Mouse (Mus musculus): ENCODE results near the gene Creb3l1. TPM values are rescaled to one million over a fixed set of nuclear protein-coding genes. Genes with fewer than 3 reads are reported as not detected.

Creb3l1 gene
- total and polyA plus RNA-seq, 3 experiments: 6.6 to 17.3 (median 11.1) TPM

DNA sequence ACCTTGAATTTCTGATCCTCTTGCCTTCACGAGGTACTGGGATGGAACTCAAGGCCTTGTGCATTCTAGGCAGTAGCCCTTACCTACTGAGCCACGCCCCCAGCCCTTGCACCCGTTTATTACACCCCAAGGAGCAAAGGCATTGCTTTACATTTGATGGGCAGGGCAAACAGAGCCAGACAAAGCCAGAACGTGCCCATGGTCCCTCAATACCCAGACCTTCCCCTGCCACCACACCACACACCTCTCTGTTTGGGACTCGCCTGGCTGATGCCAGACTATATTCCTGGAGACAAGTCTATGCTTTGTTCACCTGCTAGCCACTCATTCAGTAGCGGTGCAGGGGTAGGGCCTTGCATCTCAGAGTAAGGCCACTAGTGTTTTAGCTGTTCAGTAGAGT lies 17.8 kb downstream of the Creb3l1 start:
- DNase-seq: no peak

DNA sequence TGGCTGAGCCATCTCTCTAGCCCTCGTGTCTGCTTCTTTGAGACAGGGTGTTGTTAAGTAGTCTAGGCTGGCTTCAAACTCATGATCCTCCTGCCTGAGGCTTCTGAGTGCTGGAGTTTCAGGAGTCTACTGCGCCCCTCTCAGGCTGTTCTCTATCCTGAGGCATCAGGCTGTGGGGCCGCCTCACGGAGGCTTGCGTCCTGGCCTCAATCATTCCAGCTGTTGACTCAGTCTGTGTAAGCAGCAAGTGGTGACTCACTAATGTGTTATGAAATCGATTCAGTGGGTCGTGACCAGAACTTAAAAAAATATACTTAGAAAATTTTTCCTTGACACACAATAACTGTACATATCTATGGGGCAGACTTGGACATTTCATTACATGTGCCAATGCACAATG lies 19.7 kb downstream of the Creb3l1 start:
- peak; percentile 78 for DNase-seq

DNA sequence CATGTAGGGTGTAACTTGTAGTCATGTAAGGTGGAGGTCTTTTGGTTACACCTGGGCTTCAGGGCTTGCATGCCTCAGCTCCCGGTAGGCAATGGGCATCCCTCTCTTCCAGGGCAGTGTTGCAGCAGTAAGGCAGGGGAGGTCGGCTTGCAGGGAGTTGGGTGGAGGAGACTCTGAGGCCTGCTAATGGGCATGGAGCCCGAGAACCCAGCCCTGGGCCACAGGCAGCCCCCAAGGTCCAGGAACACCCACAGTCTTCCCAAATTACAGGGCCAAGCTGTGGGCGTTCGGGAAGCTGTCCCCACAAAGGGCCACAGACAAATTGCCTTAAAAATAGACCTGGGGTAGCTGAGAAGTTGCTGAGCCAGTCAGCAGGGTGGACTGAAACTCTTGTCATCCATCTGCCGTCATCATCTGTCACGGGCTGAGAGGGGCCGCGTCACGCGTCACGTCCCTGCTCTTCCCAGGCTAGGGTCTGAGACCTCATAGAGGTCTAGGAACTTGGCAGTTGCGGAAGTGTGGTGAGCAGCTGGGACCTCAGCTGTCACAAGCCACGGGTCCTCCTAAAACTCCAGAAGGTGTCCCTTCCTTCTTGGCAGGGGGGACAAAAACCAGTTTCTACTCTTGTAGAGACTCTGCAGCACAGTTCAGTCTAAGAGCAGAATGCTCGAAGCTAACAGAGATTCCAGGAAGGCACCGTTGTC lies 26.2 kb downstream of the Creb3l1 start:
- no peak for DNase-seq

DNA sequence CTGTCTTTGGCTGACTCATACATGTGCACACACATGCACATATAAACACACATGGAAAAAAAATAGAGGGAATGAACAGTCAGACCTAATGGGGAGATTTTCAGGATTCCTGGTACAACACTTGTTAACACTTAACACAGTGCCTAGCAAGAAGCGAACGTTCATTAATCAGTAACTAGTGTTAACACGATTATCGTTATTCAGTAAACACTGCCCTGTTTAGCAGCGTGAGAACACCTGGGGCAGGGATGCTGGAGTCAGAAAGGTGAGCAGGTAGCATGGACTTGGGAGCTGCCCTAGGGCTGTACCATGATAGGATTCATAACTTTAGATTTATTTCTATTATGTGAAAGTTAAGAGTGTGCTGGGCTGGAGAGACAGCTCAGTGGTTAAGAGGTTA lies 28.3 kb downstream of the Creb3l1 start:
- DNase-seq: no peak

DNA sequence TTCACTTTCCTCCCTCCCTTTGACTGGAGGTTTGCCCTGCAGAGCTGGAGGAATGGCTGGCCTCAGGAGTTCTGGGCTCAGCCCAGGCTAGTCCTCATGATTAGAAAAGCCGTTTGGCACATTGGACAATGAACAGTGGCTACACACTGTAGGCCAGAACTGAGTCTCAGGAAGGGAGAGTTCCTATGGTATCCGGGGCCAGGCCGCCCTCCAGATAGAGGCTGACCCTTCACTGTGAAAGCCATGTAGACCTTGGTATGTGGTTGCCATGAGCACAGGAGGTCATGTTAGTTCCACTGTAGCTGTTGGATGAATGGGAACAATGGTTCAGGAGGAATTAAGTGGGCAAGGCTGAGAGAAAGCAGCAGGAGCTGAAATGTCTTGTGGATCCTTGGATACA lies 30.9 kb downstream of the Creb3l1 start:
- no peak for DNase-seq

DNA sequence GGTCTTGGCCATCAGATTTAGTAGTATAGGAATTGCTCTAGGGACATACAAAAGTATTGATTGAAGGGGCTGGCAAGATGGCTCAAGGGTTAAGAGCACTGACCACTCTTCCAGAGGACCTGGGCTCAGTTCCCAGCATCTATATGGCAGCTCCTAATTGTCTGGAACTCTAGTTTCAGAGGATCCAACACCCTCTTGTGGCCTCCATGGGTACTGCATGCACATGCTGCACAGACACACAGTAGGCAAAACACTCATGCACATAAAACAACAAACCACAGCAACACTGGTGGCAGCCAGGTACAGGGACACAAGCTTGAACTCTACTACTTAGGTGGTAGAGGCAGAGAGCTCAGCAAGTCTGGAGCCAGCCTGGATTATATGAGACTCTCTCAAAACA lies 34.6 kb downstream of the Creb3l1 start:
- DNase-seq: no peak

DNA sequence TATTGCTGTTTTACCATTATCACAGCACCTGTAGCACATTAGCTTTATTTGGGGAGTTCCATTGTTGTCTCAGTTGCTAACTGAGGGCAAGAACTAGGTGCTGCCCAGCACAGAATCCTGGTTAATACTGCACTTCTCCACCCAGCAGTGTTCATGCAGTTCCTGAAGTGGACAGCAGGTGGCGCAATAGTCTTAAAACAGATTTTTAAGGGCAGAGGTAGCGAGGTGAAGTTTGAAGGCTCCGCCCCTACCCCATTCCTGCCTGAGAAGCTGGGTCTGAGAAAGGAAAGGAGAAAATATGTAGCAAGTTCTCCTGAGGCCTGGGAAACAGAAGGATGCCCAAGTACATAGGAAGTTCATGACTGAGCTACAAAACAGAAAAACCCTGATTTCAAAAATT lies 36.8 kb downstream of the Creb3l1 start:
- peak; percentile 76 for DNase-seq

DNA sequence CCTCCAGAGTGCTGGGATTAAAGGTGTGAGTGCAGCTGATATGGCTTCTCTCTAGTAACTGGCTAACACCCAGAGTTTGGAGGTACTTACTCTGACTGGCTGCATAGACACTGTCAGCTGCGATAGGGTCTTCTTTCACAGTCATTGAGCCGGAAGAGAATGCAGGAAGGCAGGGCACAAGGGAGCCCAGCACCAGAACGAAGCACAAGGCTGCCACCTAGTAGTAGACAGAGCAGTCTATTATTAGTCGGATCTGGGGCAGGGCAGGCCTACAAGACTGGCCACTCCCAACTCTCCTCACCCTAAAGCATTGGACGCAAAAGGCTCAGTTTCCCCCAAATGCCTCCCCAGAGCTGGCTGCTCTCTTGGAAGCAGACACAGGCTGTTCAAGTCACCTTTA lies 38.2 kb downstream of the Creb3l1 start:
- DNase-seq: no peak

DNA sequence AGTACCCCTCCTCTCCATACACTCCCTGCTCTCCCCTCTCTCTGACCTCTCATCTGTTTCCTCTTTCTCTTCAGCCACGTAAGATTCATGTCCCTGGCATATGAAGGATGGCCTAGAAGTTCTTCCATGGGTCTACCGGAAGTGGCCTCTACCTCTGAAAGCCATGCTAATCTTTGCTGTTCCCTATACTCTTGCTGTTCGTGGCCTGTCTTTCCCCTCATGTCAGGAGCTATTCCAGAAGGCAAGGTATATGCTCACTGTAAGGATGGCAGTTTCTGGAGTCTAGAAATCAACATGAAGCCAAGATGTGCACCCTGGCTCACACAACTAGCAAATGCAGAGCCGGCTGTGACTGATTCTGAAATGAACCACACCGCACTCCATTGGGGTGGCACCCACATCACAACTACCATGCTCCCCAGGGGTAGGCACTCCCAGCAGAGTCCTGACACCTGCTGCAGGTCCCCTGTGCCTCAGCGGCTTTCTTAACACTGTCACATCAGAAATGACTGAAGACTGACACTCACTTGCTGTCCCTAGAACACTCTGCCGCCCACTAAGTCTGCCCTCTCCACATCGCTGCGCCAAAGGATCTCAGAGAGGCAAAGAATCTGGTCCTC lies 39.3 kb downstream of the Creb3l1 start:
- DNase-seq: no peak

DNA sequence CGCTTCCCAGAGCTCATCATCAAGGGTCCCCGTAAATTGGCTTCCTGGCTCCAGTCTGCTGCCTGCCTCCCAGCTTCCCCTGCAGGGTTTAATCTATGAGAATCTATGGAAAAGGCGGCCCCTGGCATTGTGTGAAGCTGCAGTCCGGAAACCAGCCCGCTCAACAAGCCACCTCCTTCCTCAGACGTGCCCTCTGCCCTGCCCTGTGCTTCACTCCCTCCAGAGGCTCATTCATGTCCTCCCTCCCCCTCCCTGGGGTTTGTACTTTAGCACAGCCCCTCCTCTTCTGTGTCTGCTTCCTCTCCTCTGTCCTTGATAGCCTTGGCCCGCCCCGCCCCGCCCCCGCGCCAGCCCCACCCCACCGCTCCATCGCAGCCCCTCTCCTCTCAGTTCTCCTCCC lies 39.9 kb downstream of the Creb3l1 start:
- DNase-seq: peak; percentile 87

DNA sequence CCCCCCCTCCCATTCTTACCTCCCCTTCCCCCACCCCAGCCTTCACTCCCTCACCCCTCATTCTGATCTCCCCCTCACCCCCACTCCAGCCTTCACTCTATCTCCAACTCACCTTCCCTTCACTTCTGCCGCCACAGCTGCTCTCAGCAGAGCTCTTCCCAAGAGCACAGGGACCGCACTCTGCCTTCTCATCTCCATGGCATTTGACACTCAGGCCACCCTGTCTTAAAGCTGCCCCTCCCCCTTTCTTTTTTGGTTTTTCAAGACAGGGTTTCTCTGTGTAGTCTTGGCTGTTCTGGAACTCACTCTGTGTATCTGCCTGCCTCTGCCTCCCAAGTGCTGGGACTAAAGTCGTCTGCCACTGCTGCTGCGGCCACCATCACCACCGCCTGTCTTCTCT lies 43.5 kb downstream of the Creb3l1 start:
- no peak for DNase-seq

DNA sequence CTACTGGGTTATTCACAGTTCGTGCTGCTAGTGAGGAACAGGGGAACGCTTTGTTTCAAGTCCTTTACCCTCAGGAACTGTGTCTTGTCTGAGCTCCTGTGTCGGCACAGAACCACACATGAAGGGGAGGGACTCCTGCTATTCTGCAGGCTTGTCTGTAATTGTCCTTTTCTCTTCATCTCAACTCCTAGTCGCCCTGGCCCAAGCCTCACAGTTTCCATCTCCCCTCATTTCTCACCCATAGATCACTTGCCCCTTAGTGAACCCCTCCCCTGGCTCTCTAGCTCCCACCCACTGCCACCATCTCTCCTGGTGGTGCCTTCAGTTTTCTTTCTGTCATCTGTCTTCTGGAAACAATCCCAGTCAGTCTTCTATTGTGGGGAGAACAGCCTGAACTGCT lies 44.1 kb downstream of the Creb3l1 start:
- DNase-seq: no peak

DNA sequence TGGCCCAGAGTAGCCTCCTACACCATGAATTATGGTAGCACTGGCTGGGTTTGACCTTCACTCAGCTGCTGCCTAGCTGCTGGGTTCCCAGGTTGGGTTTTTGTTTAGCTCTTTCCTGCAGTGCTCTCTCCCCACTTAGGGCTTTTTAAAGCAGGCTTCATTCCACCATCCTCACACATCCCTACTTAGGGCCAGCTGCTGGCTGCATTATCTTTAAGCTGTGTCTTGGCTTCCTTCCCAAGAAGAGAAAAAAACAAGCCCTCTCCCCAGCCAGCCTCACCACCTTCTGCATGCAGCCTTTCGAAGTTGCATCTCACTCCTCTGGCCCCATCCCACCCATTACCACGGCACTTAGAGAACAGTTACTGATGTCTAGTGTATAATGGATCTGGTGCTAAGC lies 45.8 kb downstream of the Creb3l1 start:
- DNase-seq: no peak

DNA sequence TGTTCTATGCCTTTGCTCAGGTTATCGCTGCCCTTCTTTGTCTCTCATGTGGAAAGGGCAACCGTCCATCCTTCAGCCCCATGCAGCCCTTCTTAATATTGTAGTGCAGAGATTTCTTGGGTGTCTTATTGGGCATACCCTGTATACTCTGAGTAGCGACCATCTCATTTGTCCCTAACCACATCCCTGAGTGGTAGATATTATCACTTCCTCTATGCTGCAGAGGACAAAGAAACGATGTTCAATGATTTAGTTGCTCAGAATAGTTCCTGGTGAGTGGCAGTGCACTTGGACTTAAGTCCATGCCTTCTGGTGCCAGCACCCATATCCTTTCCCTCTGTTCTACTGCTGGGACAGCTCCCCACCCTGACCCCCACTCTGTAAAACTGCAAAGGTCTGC lies 46.3 kb downstream of the Creb3l1 start:
- DNase-seq: no peak

DNA sequence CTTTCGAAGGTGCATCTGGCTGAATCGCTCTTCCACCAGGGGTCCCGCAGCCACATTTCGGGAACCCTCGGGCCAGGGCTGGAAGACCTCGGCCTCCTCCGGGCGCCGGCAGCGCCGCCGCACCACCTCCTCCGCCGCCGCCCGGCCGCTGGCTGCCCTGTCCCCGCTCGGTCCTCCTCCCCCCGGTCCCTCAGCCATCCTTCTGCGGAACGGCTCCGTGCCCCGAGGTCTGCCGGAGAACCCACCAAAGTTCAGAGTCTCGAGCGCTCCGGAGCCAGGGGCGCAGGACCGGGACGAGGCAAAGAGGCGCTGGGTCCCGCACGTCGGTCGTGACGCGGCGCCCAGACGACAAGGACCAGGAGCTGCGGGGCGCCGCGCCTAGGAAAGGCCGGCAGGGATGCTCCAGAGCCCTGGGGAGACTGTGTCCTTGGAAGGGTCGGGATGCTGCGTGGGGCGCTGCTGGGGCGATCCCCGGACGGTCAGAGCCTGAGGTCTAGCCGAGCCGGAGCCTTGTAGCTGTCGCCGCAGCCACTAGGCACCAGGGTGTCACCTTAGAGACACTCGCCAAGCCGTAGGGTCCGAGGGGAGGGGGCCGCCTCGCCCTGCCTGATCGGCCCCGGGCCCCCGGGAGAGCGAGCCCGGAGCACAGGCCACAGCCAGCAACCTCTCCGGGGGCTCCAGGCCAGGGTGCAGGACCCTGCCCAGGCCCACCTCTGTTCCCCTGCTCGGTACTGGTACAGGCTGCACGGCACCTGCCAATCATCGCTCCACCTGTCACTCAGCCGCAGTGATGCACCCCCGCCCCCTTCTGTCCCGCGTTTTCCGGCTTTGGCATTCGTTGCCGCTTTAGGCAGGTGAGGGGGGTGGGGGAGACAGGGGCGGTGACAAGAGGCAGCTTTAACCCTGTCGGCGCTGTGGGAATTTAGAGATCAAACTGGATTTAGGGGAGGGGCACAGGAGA lies 48.4 kb downstream of the Creb3l1 start, which contains the start of gene Dgkz:
Gene Dgkz (minus strand): TSS at position 284 of the 961 bp plus-strand sequence.
- no peak for DNase-seq

DNA sequence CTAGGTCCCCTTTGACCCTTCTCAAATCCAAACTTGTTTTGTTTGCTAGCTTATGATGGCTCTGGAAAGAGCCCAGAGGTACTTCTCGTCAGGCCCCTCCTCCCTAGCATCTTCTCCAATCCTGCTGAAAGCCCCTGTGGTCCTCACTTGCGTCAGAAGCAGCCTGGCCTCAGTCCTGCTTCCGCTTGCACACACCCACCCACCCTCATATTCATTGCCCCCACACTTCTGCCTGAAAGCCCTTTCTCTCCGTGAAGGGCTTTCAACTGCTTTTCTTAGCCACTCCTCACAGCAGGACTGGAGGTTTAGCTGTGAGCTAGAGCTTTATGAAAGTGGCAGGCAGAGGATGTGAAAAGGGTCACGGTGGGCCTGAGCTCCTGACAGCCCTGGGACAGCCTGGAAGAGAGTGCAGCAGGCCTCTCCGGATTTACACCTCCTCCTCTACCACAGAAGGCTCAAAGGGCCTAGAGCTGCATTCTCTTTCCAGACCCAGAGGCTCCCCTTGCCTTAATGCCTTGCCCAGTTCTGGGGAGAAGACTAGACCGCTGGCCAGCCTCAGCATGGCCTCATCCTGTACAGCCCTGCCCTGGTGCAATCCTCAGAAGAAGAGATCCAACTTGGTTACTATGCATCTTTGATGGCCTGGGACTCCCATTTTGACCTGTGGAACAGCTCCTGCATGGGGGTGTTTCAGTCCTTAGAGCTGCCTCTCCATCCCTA lies 50.7 kb downstream of the Creb3l1 start:
- DNase-seq: no peak

DNA sequence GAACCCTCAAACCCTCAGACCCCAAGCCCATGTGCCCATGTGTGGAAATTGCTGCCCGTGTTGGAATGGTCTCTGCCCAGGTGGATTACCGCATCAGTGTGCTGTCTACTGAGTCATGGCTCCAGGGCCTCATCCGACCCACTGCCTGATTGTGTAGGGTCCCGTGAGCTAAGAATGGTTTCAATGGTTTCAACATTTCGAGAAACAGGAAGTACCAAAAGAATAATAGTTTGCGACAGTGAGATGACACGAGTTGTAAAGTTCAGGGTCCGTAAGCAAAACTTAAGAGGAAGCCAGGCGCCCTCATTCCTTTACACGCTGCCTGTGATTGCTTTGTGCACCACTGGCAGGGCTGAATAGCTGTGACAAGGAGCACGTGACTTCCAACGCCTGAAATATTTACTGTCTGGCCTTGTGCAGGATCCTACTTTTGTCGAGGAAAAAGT lies 52.2 kb downstream of the Creb3l1 start:
- DNase-seq: peak; percentile 40

DNA sequence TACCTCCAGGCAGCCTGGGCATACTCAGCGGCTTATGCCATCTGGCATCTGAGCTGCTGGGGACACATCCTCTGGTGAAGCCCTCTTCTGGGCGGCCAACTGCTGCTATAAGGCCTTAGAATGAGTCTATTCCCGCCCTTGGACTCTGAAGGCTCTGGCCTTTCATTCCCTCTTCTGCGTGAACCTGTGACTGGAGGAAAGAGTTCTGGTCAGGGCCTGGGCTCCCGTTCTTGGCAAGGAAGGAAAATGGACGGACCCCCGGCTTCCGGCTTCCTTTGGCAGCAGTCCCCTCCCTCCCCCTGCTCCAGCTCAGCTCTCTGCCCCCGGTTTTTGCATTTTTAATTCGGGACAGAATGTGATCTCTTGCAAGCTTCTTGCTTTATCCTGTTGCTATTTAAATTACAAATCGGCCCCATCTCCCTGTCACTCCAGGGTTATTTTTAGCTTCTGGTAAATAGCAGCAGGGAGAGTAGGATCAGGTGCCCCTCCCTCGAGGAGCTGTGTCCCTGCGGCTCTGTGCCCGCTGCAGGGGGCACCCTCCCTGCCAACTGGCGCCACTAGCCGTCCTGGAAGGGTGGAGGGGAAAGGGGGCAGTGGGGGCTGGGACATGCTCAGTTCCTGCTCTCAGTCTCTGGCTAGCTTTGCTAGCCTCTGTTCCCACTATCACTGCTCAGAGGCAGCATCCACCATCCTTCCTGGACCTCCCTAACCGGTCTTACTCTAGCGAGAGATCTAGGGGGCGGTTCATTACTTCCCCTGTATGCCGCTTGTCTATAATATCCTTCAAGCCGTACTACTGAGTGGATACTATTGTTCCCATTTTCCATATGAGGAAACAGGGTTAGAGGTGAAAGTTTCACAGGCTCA lies 52.8 kb downstream of the Creb3l1 start:
- DNase-seq: peak; percentile 36

DNA sequence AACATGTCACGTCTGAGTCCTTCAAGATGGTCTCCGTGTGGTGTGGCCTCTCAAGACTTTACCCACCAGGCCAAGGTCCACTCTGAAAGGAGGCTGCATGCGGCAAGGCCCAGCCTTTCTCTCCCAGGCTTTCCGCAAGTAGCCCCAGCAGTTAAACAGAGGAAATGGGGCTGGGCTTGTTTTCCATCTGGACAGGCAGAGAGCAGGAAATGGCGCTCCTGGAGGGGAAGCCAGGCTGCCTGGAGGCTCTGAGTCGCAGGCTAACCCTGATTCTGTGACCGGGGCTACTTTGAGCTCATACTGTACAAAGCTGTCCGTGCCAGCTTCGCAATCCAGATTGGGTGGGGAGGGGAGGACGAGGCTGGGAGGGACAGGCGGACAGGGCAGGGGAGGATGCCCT lies 56.3 kb downstream of the Creb3l1 start:
- peak; percentile 39 for DNase-seq

DNA sequence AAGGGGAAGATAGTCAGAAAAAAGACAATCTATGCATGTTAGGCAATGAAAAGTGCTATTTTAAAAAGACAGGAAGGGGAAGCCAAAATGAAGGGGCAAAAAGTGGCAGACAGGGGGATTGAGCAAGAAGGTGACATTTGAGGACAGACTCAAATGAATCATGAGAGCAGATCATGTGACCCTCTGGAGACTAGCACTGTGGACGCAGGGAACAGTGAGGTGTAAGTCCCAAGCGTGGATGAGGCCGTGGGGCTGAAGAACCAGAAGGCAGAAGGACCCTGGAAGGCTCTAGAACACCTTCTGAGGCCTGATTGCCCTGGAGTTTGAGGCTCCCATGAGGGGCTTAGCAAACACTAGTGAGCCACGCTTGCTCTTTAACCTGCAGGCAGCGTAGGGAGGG lies 57.9 kb downstream of the Creb3l1 start:
- peak; percentile 44 for DNase-seq

DNA sequence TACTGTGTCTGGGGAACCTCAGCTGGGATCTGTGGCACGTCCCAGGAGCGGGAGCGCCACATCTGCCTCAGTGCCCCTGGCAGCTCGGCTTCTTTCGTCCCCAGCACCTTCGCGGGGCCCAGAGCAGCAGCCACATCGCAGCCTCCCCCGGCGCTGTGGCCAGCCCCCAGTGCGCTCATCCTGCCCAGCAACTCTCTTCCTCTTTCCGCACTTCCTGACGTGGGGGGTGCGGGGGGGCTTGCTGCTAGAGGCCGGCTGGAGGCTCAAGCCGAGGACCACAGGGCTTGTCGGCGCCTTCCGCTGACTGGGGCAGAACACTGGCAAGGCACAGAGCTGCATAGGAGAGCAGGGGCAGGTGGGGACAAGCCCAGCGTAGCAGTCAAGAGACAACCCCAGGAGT lies 58.9 kb downstream of the Creb3l1 start:
- DNase-seq: peak; percentile 75

All from adrenal gland, adult 2 months (tissue).